Mouse (Mus musculus) midbrain, postnatal 0 days (tissue): ENCODE results near the gene Akr1b10. TPM values are rescaled to one million over a fixed set of nuclear protein-coding genes. Genes with fewer than 3 reads are reported as not detected.

Experiments
- ATAC-seq: fragments of 200-750 bp; cut with Nextera tagmentation; 2 replicates; pipeline ENCODE4 v1.8.0; 2017; ENCODE audit warnings: moderate number of reproducible peaks, mild to moderate bottlenecking, moderate TSS enrichment, moderate library complexity; ENCODE audit not compliant: low FRiP score
- DNase-seq: peaks from one replicate; pipeline ENCODE4 v3.0.0-alpha.2; 2015; ENCODE audit warnings: low spot score
- H3K27ac ChIP-seq: fragments of 300-500 bp; sonication (generic); 2 replicates; pipeline ENCODE4 v1.5.1; 2014; ENCODE audit warnings: low read depth, mild to moderate bottlenecking, low read length, mixed read lengths
- H3K27me3 ChIP-seq: fragments of 300-500 bp; sonication (generic); 2 replicates; pipeline ENCODE4 v1.6.1; 2014; ENCODE audit warnings: low read length, control low read depth, mixed read lengths; ENCODE audit not compliant: insufficient read depth
- H3K36me3 ChIP-seq: fragments of 300-500 bp; sonication (generic); 2 replicates; pipeline ENCODE4 v1.6.1; 2014; ENCODE audit warnings: low read length, control low read depth, mixed read lengths; ENCODE audit not compliant: insufficient read depth
- H3K4me1 ChIP-seq: fragments of 300-500 bp; sonication (generic); 2 replicates; pipeline ENCODE4 v1.6.1; 2014; ENCODE audit warnings: mild to moderate bottlenecking, control low read depth, antibody characterized with exemption, low read length, mixed read lengths; ENCODE audit not compliant: insufficient read depth
- H3K4me2 ChIP-seq: fragments of 300-500 bp; sonication (generic); 2 replicates; pipeline ENCODE4 v1.6.1; 2014; ENCODE audit warnings: low read depth, mild to moderate bottlenecking, low read length, mixed read lengths; ENCODE audit not compliant: poor library complexity, severe bottlenecking
- H3K4me3 ChIP-seq: fragments of 300-500 bp; sonication (generic); 2 replicates; pipeline ENCODE4 v1.5.1; 2014; ENCODE audit warnings: low read depth, mild to moderate bottlenecking, low read length, moderate library complexity
- H3K9ac ChIP-seq: fragments of 300-500 bp; sonication (generic); replicated peaks from 2 replicates; pipeline ENCODE4 v1.6.1; 2014; ENCODE audit warnings: mild to moderate bottlenecking, low read length, moderate library complexity, mixed read lengths; ENCODE audit not compliant: poor library complexity, severe bottlenecking
- H3K9me3 ChIP-seq: fragments of 300-500 bp; sonication (generic); 2 replicates; pipeline ENCODE4 v1.6.1; 2016; ENCODE audit warnings: low read length, control low read depth
- CTCF ChIP-seq: IDR thresholded peaks from 2 replicates; pipeline ENCODE4 v1.5.1; 2016; ENCODE audit warnings: antibody characterized with exemption, mild to moderate bottlenecking
- WGBS: fragments of 180-500 bp; shearing (Covaris S2); extraction: QIAGEN DNeasy Blood & Tissue Kit; methylation state at CpG from one replicate; pipeline ENCODE4 v1.1.7; 2014; 5-methylcytosine and 5-hydroxymethylcytosine counted together
- polyA plus RNA-seq: library from polyadenylated mRNA; unstranded; fragments of >200 nt; fragmentation: Nextera tagmentation; extraction: Ambion mirVana; gene quantifications from 2 replicates; pipeline ENCODE4 v1.2.1, GENCODE M21; 2015
- total RNA-seq: library from RNA; depleted of rRNA; stranded (reverse); fragments of >200 nt; gene quantifications from 2 replicates; pipeline ENCODE4 v1.2.3, GENCODE M21; 2014; rRNA removed

The Akr1b10 gene
- total and polyA plus RNA-seq, 2 experiments from 2014 or later = 9.5 to 15.0 TPM

DNA sequence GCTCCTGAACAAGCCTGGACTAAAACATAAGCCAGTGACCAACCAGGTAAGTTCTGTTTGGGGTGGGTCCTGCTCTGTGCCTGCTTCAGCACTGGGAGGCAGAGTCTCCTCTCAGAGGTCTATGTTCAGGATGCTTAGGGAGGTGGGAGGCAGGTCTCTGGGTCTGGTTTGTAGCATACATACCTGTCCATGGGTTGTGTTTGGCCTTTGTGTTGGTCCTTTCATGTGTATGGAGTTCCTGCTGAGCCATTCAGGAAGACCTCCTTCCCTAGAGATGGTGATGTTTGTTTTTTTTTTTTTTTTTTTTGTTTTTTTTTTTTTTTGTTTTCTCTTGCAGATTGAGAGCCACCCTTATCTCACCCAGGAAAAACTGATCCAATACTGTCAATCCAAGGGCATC, 35.1 kb downstream of the Akr1b10 start:
- Histone ChIP-seq H3K27me3 (no peaks in the 10 kb centered on the region), H3K27ac (no peak overlapping the region), H3K4me3 (no peak overlapping the region), H3K36me3 (no peaks in the 10 kb centered on the region), H3K9me3 (no peaks in the 10 kb centered on the region), H3K4me2 (no peak overlapping the region), H3K4me1 (no peaks in the 10 kb centered on the region), H3K9ac (no peak overlapping the region)
- ATAC-seq (no peak), DNase-seq (no peak)
- no peak for TF ChIP-seq CTCF

DNA sequence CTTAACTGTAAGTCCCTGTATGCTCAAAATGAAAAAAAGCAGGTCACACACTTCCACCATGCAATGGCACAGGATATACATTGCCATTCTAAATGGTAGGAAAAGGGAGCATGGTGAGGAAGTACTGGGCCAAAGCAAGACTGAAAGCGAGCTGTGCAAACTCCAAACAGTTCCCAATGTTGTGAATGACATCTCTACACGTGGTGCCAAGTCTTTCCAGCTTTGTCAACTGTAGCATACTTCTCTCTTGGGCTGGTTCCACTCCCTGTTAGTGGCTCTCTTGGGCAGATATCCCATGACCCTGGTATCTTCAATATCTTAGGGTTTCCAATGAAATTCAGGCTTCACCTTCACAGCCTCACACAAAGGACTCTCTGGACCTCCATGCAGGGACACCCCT, 55.0 kb downstream of the Akr1b10 start:
- Histone ChIP-seq H3K4me2 (no peak overlapping the region), H3K9ac (no peak overlapping the region), H3K36me3 (no peaks in the 10 kb centered on the region), H3K27ac (no peak overlapping the region), H3K9me3 (no peaks in the 10 kb centered on the region), H3K27me3 (no peaks in the 10 kb centered on the region), H3K4me3 (no peak overlapping the region), H3K4me1 (no peaks in the 10 kb centered on the region)
- WGBS = 69% methylated on average over 2 of the region's 2 CpGs
- no peak for TF ChIP-seq CTCF
- DNase-seq (no peak), ATAC-seq (no peak)

DNA sequence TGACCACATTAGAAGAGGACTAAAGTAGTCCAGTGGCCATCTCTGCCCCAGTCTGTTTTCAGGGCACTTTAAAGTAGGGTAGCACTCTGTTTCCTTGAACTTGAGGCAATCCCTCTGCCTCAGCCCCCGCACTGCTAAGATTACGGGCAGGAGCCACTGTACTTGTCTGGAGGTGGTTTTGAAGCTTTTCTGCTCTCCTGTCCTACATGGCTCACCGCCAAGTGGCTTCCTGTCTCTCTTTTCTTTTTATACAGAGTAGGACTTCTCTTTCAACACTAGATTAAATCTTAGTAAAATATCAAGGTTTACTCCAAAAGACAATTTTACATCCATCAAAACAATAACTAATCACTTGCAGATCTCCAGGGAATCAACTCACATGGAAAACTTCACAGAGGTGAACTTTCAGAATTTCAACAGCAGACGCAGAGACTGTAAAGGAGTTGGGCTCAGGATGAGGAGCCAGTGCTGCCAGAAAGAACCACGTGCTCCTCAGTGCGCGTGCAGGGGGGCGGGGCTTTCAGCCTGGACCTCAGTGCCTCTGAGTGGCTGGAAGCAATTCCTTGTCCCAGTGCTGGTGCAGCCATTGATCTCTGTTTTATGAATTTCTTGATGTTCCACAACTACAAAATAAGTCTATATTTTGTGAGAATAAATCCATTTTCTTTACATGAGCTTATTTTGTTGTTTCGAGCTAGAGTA, 57.7 kb downstream of the Akr1b10 start:
- ATAC-seq (no peak), DNase-seq (no peak)
- H3K27ac ChIP-seq = no peak overlapping the region
- H3K9me3 ChIP-seq = no peaks in the 10 kb centered on the region
- no peaks in the 10 kb centered on the region for H3K36me3 ChIP-seq
- H3K27me3 ChIP-seq = no peaks in the 10 kb centered on the region
- no peak overlapping the region for H3K4me3 ChIP-seq
- 78% methylated on average over 9 of the region's 9 CpGs for WGBS
- no peak for TF ChIP-seq CTCF
- H3K4me2 ChIP-seq = no peak overlapping the region
- no peak overlapping the region for H3K9ac ChIP-seq
- H3K4me1 ChIP-seq = no peaks in the 10 kb centered on the region

DNA sequence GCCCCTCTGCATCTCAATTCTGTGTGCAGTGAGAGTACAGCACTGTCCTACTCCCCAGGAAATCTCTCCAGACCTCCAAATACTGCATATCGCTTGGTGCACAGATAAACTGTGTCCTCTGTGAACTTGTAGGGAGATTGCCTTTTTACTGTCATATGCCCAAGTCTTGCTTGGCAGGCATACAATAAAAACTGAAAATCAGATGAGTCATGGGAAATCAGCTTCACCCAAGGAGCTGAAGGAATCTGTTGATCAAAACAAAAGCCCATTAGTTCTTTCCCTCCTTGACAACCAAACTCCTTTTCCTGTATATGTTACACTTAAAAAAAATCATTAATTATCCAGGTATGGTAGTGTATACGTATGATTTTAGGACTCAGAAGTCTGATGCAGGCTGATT, 59.8 kb downstream of the Akr1b10 start:
- H3K4me1 ChIP-seq = no peaks in the 10 kb centered on the region
- 80% methylated on average over 2 of the region's 2 CpGs for WGBS
- no peak overlapping the region for H3K9ac ChIP-seq
- no peaks in the 10 kb centered on the region for H3K36me3 ChIP-seq
- no peak overlapping the region for H3K4me3 ChIP-seq
- H3K27me3 ChIP-seq = no peaks in the 10 kb centered on the region
- ATAC-seq (no peak), DNase-seq (no peak)
- no peak for TF ChIP-seq CTCF
- H3K4me2 ChIP-seq = no peak overlapping the region
- no peaks in the 10 kb centered on the region for H3K9me3 ChIP-seq
- no peak overlapping the region for H3K27ac ChIP-seq

Other genes starting within 250 kb of the Akr1b10 start
- 24.5 and 30.8 TPM in 2 replicates for gene Slc35b4, start 207.1 kb upstream of the Akr1b10 start, total RNA-seq
- 30.6 and 36.5 TPM in 2 replicates for gene Slc35b4, start 207.1 kb upstream of the Akr1b10 start, polyA plus RNA-seq
- 65.2 and 79.8 TPM in 2 replicates for gene Akr1b3, start 66.7 kb upstream of the Akr1b10 start, total RNA-seq
- 102 and 105 TPM in 2 replicates for gene Akr1b3, start 66.7 kb upstream of the Akr1b10 start, polyA plus RNA-seq
- gene Akr1b8, start 30.1 kb upstream of the Akr1b10 start, total RNA-seq = 0.38 and 1.4 TPM in 2 replicates
- gene Akr1b8, start 30.1 kb upstream of the Akr1b10 start, polyA plus RNA-seq = 2.0 and 2.2 TPM in 2 replicates
- not detected in 2 replicates for gene Akr1b7, start 28.1 kb downstream of the Akr1b10 start, total RNA-seq
- 0.20 TPM in 1 of 2 replicates, not detected in the other for gene Akr1b7, start 28.1 kb downstream of the Akr1b10 start, polyA plus RNA-seq
- 42.9 and 51.4 TPM in 2 replicates for gene Bpgm, start 92.0 kb downstream of the Akr1b10 start, total RNA-seq
- 80.6 and 86.0 TPM in 2 replicates for gene Bpgm, start 92.0 kb downstream of the Akr1b10 start, polyA plus RNA-seq
- 20.5 and 20.7 TPM in 2 replicates for gene Cald1, start 214.3 kb downstream of the Akr1b10 start, total RNA-seq
- 37.4 and 40.5 TPM in 2 replicates for gene Cald1, start 214.3 kb downstream of the Akr1b10 start, polyA plus RNA-seq